Mouse (Mus musculus): Measurements from ENCODE around the gene Hist1h1e. TPM values are rescaled to one million over a fixed set of nuclear protein-coding genes. Genes with fewer than 3 reads are reported as not detected.
A peak's percentile ranks its signal among the peaks of the same experiment; 100 is the strongest.

The Hist1h1e gene
- polyA plus RNA-seq, 1 experiment from 2014 or later: 24.3 TPM

DNA sequence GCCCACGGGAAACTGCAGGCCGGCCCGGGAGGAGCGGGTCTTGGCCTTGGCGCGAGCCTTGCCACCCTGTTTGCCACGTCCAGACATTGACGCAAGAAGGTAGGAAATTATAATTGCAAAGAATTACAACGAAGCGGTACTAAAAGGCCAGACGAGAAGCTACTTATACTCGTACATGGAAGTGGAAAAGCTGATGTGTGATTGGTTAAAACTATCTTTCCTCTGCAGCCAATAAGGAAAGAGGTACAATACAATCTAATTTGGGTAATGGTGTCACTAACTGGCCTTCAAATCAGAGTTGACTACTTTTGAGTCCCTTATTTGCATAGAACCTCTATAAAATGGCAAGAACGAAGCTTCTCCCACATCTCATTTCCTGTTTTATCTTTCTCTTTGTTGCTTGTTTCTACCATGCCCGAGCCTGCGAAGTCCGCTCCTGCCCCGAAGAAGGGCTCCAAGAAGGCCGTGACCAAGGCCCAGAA lies 51.3 kb downstream of the Hist1h1e start, which contains the start of the genes Hist1h2ae and Hist1h2bg:
Gene Hist1h2ae, minus strand, starts transcription at position 199 of the 482 bp plus-strand sequence.
Gene Hist1h2bg, plus strand, starts transcription at position 375 of the 482 bp plus-strand sequence.
- H3K27ac ChIP-seq: peak within 1 kb of the TSS; percentile 96
- no peaks in the 10 kb centered on the region for H3K9me3 ChIP-seq (replicated peaks)
- H3K9ac ChIP-seq: peak within 1 kb of the TSS; percentile 92
- under 1% methylated on average over 18 of the region's 18 CpGs for WGBS (ENCODE audit: insufficient replicate concordance)
- peak within 1 kb of the TSS; percentile 64 for H3K4me3 ChIP-seq (replicated peaks)
- H3K36me3 ChIP-seq: no peaks in the 10 kb centered on the region
- H3K4me2 ChIP-seq: peak within 1 kb of the TSS; percentile 81
- H3K4me1 ChIP-seq (replicated peaks): peaks cover 33% of the 10 kb centered on the region
- no peaks in the 10 kb centered on the region for H3K27me3 ChIP-seq
- DNase-seq (peak; percentile 88), ATAC-seq (ENCODE audit: low read depth) (peak; percentile 78)

Small RNA genes lying within 50 kb of the gene (microRNA-seq; reads per million reads assigned to microRNA genes)
- gene Gm44359 (not detected), gene Gm44394 (not detected)

Other genes with a start within 250 kb of the Hist1h1e start
- gene Abt1, start 198.7 kb downstream of the Hist1h1e start, polyA plus RNA-seq (2015; fragmentation: Nextera tagmentation; extraction: Ambion mirVana): 8.3 and 9.1 TPM in 2 replicates
- gene Btn1a1, start 156.7 kb downstream of the Hist1h1e start, polyA plus RNA-seq (2015; fragmentation: Nextera tagmentation; extraction: Ambion mirVana): 1.5 and 2.0 TPM in 2 replicates
- not detected in 2 replicates for gene Btn2a2, start 133.7 kb downstream of the Hist1h1e start, polyA plus RNA-seq (2015; fragmentation: Nextera tagmentation; extraction: Ambion mirVana)
- gene Hist1h4h, start 91.5 kb downstream of the Hist1h1e start, polyA plus RNA-seq (2015; fragmentation: Nextera tagmentation; extraction: Ambion mirVana): 3.8 and 5.9 TPM in 2 replicates
- 7.7 and 13.6 TPM in 2 replicates for gene Hist1h2af, start 88.7 kb downstream of the Hist1h1e start, polyA plus RNA-seq (2015; fragmentation: Nextera tagmentation; extraction: Ambion mirVana)
- 10.3 and 17.1 TPM in 2 replicates for gene Hist1h3g, start 87.1 kb downstream of the Hist1h1e start, polyA plus RNA-seq (2015; fragmentation: Nextera tagmentation; extraction: Ambion mirVana)
- gene Hist1h2bh, start 79.2 kb downstream of the Hist1h1e start, polyA plus RNA-seq (2015; fragmentation: Nextera tagmentation; extraction: Ambion mirVana): 1.7 TPM in 2 replicates
- 1.1 and 2.1 TPM in 2 replicates for gene Hist1h3f, start 78.5 kb downstream of the Hist1h1e start, polyA plus RNA-seq (2015; fragmentation: Nextera tagmentation; extraction: Ambion mirVana)
- 0.98 and 4.2 TPM in 2 replicates for gene Hist1h4f, start 70.9 kb downstream of the Hist1h1e start, polyA plus RNA-seq (2015; fragmentation: Nextera tagmentation; extraction: Ambion mirVana)
- gene Hist1h1d, start 69.3 kb downstream of the Hist1h1e start, polyA plus RNA-seq (2015; fragmentation: Nextera tagmentation; extraction: Ambion mirVana): 0.75 and 0.93 TPM in 2 replicates
- 4.4 and 6.8 TPM in 2 replicates for gene Hist1h3e, start 60.2 kb downstream of the Hist1h1e start, polyA plus RNA-seq (2015; fragmentation: Nextera tagmentation; extraction: Ambion mirVana)
- 95.0 and 121 TPM in 2 replicates for gene Hist1h2ae, start 51.3 kb downstream of the Hist1h1e start, polyA plus RNA-seq (2015; fragmentation: Nextera tagmentation; extraction: Ambion mirVana)
- gene Hist1h2bg, start 51.2 kb downstream of the Hist1h1e start, polyA plus RNA-seq (2015; fragmentation: Nextera tagmentation; extraction: Ambion mirVana): 6.5 and 14.1 TPM in 2 replicates
- gene Hist1h2bf, start 48.4 kb downstream of the Hist1h1e start, polyA plus RNA-seq (2015; fragmentation: Nextera tagmentation; extraction: Ambion mirVana): 5.0 and 12.7 TPM in 2 replicates
- 1.2 and 4.3 TPM in 2 replicates for gene Hist1h2ad, start 48.2 kb downstream of the Hist1h1e start, polyA plus RNA-seq (2015; fragmentation: Nextera tagmentation; extraction: Ambion mirVana)
- gene Hist1h3d, start 46.8 kb downstream of the Hist1h1e start, polyA plus RNA-seq (2015; fragmentation: Nextera tagmentation; extraction: Ambion mirVana): 5.9 and 7.2 TPM in 2 replicates
- gene Hist1h4d, start 41.0 kb downstream of the Hist1h1e start, polyA plus RNA-seq (2015; fragmentation: Nextera tagmentation; extraction: Ambion mirVana): 116 and 152 TPM in 2 replicates
- 1.3 and 2.0 TPM in 2 replicates for gene Hist1h2be, start 1.4 kb downstream of the Hist1h1e start, polyA plus RNA-seq (2015; fragmentation: Nextera tagmentation; extraction: Ambion mirVana)
- 0.89 and 1.0 TPM in 2 replicates for gene Hist1h2ac, start 61.4 kb upstream of the Hist1h1e start, polyA plus RNA-seq (2015; fragmentation: Nextera tagmentation; extraction: Ambion mirVana)
- gene Hist1h2bc, start 61.6 kb upstream of the Hist1h1e start, polyA plus RNA-seq (2015; fragmentation: Nextera tagmentation; extraction: Ambion mirVana): 81.2 and 88.9 TPM in 2 replicates
- not detected in 2 replicates for gene Hist1h1t, start 73.3 kb upstream of the Hist1h1e start, polyA plus RNA-seq (2015; fragmentation: Nextera tagmentation; extraction: Ambion mirVana)
- 5.4 and 8.6 TPM in 2 replicates for gene Hist1h4c, start 75.9 kb upstream of the Hist1h1e start, polyA plus RNA-seq (2015; fragmentation: Nextera tagmentation; extraction: Ambion mirVana)
- 6.6 and 8.8 TPM in 2 replicates for gene Hfe, start 88.3 kb upstream of the Hist1h1e start, polyA plus RNA-seq (2015; fragmentation: Nextera tagmentation; extraction: Ambion mirVana)
- gene Hist1h1c, start 116.2 kb upstream of the Hist1h1e start, polyA plus RNA-seq (2015; fragmentation: Nextera tagmentation; extraction: Ambion mirVana): 60.3 and 72.2 TPM in 2 replicates
- gene Hist1h3c, start 123.0 kb upstream of the Hist1h1e start, polyA plus RNA-seq (2015; fragmentation: Nextera tagmentation; extraction: Ambion mirVana): 5.2 and 5.9 TPM in 2 replicates
- gene Hist1h2bb, start 124.2 kb upstream of the Hist1h1e start, polyA plus RNA-seq (2015; fragmentation: Nextera tagmentation; extraction: Ambion mirVana): 3.9 and 5.6 TPM in 2 replicates
- gene Hist1h2ab, start 128.6 kb upstream of the Hist1h1e start, polyA plus RNA-seq (2015; fragmentation: Nextera tagmentation; extraction: Ambion mirVana): 54.0 and 76.2 TPM in 2 replicates
- 10.4 and 29.5 TPM in 2 replicates for gene Hist1h3b, start 129.7 kb upstream of the Hist1h1e start, polyA plus RNA-seq (2015; fragmentation: Nextera tagmentation; extraction: Ambion mirVana)
- 3.7 and 5.5 TPM in 2 replicates for gene Hist1h4b, start 134.5 kb upstream of the Hist1h1e start, polyA plus RNA-seq (2015; fragmentation: Nextera tagmentation; extraction: Ambion mirVana)
- 0.86 TPM in 1 of 2 replicates, not detected in the other for gene Hist1h4a, start 138.7 kb upstream of the Hist1h1e start, polyA plus RNA-seq (2015; fragmentation: Nextera tagmentation; extraction: Ambion mirVana)
- 3.2 and 8.3 TPM in 2 replicates for gene Hist1h3a, start 139.8 kb upstream of the Hist1h1e start, polyA plus RNA-seq (2015; fragmentation: Nextera tagmentation; extraction: Ambion mirVana)
- gene Hist1h1a, start 141.1 kb upstream of the Hist1h1e start, polyA plus RNA-seq (2015; fragmentation: Nextera tagmentation; extraction: Ambion mirVana): 4.3 and 8.1 TPM in 2 replicates
- gene Trim38, start 147.4 kb upstream of the Hist1h1e start, polyA plus RNA-seq (2015; fragmentation: Nextera tagmentation; extraction: Ambion mirVana): 0.14 TPM in 1 of 2 replicates, not detected in the other
- gene Slc17a2, start 184.4 kb upstream of the Hist1h1e start, polyA plus RNA-seq (2015; fragmentation: Nextera tagmentation; extraction: Ambion mirVana): 0.52 and 0.57 TPM in 2 replicates
- gene Slc17a3, start 216.9 kb upstream of the Hist1h1e start, polyA plus RNA-seq (2015; fragmentation: Nextera tagmentation; extraction: Ambion mirVana): 2.3 and 3.1 TPM in 2 replicates
- 0.05 TPM in 1 of 2 replicates, not detected in the other for gene Slc17a1, start 245.2 kb upstream of the Hist1h1e start, polyA plus RNA-seq (2015; fragmentation: Nextera tagmentation; extraction: Ambion mirVana)